8 mouse cellular contexts compared by ENCODE assay signal in the genomic region with DNA sequence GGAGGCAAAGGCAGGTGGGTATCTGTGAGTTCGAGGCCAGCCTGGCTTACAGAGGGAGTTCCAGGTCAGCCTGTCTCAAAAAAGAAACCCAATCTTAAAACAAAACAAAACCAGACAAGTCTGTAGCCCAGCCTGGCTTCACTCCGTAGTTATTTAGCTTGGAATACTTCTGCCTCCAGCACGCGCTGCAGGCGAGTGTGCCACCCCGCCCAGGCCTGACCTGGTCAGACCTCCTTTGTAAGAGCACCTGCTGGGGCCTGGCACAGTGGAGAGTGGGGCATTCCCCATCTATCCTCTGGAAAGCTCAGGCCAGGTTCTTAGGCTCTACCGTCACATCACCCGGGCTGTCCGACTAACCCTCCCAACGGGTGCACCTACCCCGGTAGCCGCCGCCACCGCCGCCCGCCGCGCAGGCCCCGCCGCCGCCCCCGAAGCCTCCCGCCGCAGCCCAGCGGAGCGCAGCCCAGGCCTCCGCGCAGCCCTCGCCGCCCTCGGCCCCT. TPM values are rescaled to one million over a fixed set of nuclear protein-coding genes. Genes with fewer than 3 reads are reported as not detected.
DNase-seq lines count a peak whose midpoint lies in the region; ATAC-seq and TF ChIP-seq lines count a peak whose summit lies in the region.

No protein-coding gene starts in this region.

- peak; percentile 15; the same call in 1 of the 2 replicates for ATAC-seq in lung, embryonic 15.5 days (ENCODE audit: borderline replicate concordance, extremely low read depth, low FRiP score, low TSS enrichment)
- 0 out of 2 replicates have a peak, but pooled peaks have one; percentile 38 for ATAC-seq in heart, embryonic 16.5 days (replicated peaks; ENCODE audit: extremely low read depth, insufficient read depth, low FRiP score)
- ATAC-seq in liver, postnatal 0 days, result peak; percentile 21; the same call in 1 of the 2 replicates
- no peak for ATAC-seq in megakaryocyte progenitor cell, adult 5-6 weeks (replicated peaks; ENCODE audit: poor library complexity)

- H3K4me2 ChIP-seq in lung, embryonic 15.5 days, result peak overlapping the region; percentile 94
- H3K4me2 ChIP-seq in heart, embryonic 16.5 days (ENCODE audit: low read depth, low read length), result peak overlapping the region; percentile 100
- H3K4me2 ChIP-seq in liver, postnatal 0 days (ENCODE audit: low read depth, low read length), result peak overlapping the region; percentile 96

- H3K4me1 ChIP-seq in lung, embryonic 15.5 days, result peaks cover 17% of the 10 kb centered on the region
- H3K4me1 ChIP-seq in heart, embryonic 16.5 days (ENCODE audit: control insufficient read depth, insufficient read depth, low read length), result peaks cover 8% of the 10 kb centered on the region
- H3K4me1 ChIP-seq in liver, postnatal 0 days (ENCODE audit: insufficient read depth), result peaks cover 10% of the 10 kb centered on the region

- H3K27ac ChIP-seq in lung, embryonic 15.5 days, result no peak overlapping the region
- no peak overlapping the region for H3K27ac ChIP-seq in heart, embryonic 16.5 days (ENCODE audit: low read length)
- no peak overlapping the region for H3K27ac ChIP-seq in liver, postnatal 0 days (ENCODE audit: low read depth)

- H3K36me3 ChIP-seq in lung, embryonic 15.5 days, result no peaks in the 10 kb centered on the region
- H3K36me3 ChIP-seq in heart, embryonic 16.5 days (ENCODE audit: control insufficient read depth, insufficient read depth), result no peaks in the 10 kb centered on the region
- no peaks in the 10 kb centered on the region for H3K36me3 ChIP-seq in liver, postnatal 0 days (replicated peaks; ENCODE audit: insufficient read depth, low read length)

- peak overlapping the region; percentile 56 for H3K4me3 ChIP-seq in lung, embryonic 15.5 days
- H3K4me3 ChIP-seq in heart, embryonic 16.5 days (ENCODE audit: low read length), result peak overlapping the region; percentile 76
- peak overlapping the region; percentile 62 for H3K4me3 ChIP-seq in liver, postnatal 0 days (ENCODE audit: low read depth, low read length)

- H3K27me3 ChIP-seq in lung, embryonic 15.5 days, result peaks cover 73% of the 10 kb centered on the region
- H3K27me3 ChIP-seq in heart, embryonic 16.5 days (ENCODE audit: control insufficient read depth, insufficient read depth, low read length), result peaks cover 35% of the 10 kb centered on the region
- peaks cover 41% of the 10 kb centered on the region for H3K27me3 ChIP-seq in liver, postnatal 0 days (ENCODE audit: insufficient read depth, low read length)

- no peaks in the 10 kb centered on the region for H3K9me3 ChIP-seq in lung, embryonic 15.5 days
- no peaks in the 10 kb centered on the region for H3K9me3 ChIP-seq in heart, embryonic 16.5 days (replicated peaks; ENCODE audit: control insufficient read depth, low read length)
- H3K9me3 ChIP-seq in liver, postnatal 0 days (ENCODE audit: low read length), result no peaks in the 10 kb centered on the region

- peak overlapping the region; percentile 32 for H3K9ac ChIP-seq in lung, embryonic 15.5 days
- peak overlapping the region; percentile 72 for H3K9ac ChIP-seq in heart, embryonic 16.5 days (ENCODE audit: low read length)
- peak overlapping the region; percentile 55; the same call in 1 of the 2 replicates for H3K9ac ChIP-seq in liver, postnatal 0 days (replicated peaks)

- WGBS in lung, embryonic 15.5 days, result 3% methylated on average over 30 of the region's 31 CpGs
- WGBS in heart, embryonic 16.5 days, result 11% methylated on average over 11 of the region's 31 CpGs
- 7% methylated on average over 19 of the region's 31 CpGs for WGBS in liver, postnatal 0 days (ENCODE audit: insufficient replicate concordance)

- no peak for TF ChIP-seq EP300 in liver, postnatal 0 days (IDR thresholded peaks at IDR 0.05; ENCODE audit: low read depth)

- no peak for TF ChIP-seq CTCF in liver, postnatal 0 days (IDR thresholded peaks at IDR 0.05; ENCODE audit: low read depth)

- DNase-seq in lung, postnatal 4 days, result no peak
- peak; percentile 33 for DNase-seq in cerebellum, adult 9-10 months
- DNase-seq in liver, postnatal 0 days, result no peak
- DNase-seq in frontal cortex, postnatal 36 days (ENCODE audit: low spot score in 2 of 2), result no peak
- no peak for DNase-seq in layer of hippocampus, adult 8-10 months (ENCODE audit: low spot score in 2 of 2)

RNA-seq across cellular contexts. Expression of gene Ltk, which starts 2.6 kb away (rescaled TPM):
- 1.3 and 1.4 TPM in 2 replicates for polyA plus RNA-seq in lung, embryonic 15.5 days (2015; fragmentation: Nextera tagmentation; extraction: Ambion mirVana)
- 0.22 TPM in 1 of 2 replicates, not detected in the other for polyA plus RNA-seq in heart, embryonic 16.5 days (2015; fragmentation: Nextera tagmentation; extraction: Ambion mirVana)
- polyA plus RNA-seq in liver, postnatal 0 days (2015; fragmentation: Nextera tagmentation; extraction: Ambion mirVana), result 0.13 and 0.16 TPM in 2 replicates
- total RNA-seq in megakaryocyte progenitor cell, adult 5-6 weeks (2015), result not detected in 2 replicates
- total RNA-seq in megakaryocyte progenitor cell, adult 5-6 weeks (2017), result not detected in 2 replicates
- total RNA-seq in layer of hippocampus, adult 8-10 months (2022), result 10 to 100 TPM; 13.4 to 17.8 (median 14.7) TPM

RNA-seq across cellular contexts. Expression of gene Itpka, which starts 15.5 kb away (rescaled TPM):
- polyA plus RNA-seq in lung, embryonic 15.5 days (2015; fragmentation: Nextera tagmentation; extraction: Ambion mirVana), result 1.6 and 2.4 TPM in 2 replicates
- polyA plus RNA-seq in heart, embryonic 16.5 days (2015; fragmentation: Nextera tagmentation; extraction: Ambion mirVana), result 1.7 and 2.7 TPM in 2 replicates
- polyA plus RNA-seq in liver, postnatal 0 days (2015; fragmentation: Nextera tagmentation; extraction: Ambion mirVana), result 2.7 and 3.6 TPM in 2 replicates
- 0.20 and 0.29 TPM in 2 replicates for total RNA-seq in megakaryocyte progenitor cell, adult 5-6 weeks (2015)
- 0.25 and 0.54 TPM in 2 replicates for total RNA-seq in megakaryocyte progenitor cell, adult 5-6 weeks (2017)
- 100 to 1,000 TPM; 213 to 245 (median 228) TPM for total RNA-seq in layer of hippocampus, adult 8-10 months (2022)

RNA-seq across cellular contexts. Expression of gene Rpap1, which starts 29.7 kb away (rescaled TPM):
- 30.4 and 31.7 TPM in 2 replicates for polyA plus RNA-seq in lung, embryonic 15.5 days (2015; fragmentation: Nextera tagmentation; extraction: Ambion mirVana)
- 17.2 and 18.3 TPM in 2 replicates for polyA plus RNA-seq in heart, embryonic 16.5 days (2015; fragmentation: Nextera tagmentation; extraction: Ambion mirVana)
- polyA plus RNA-seq in liver, postnatal 0 days (2015; fragmentation: Nextera tagmentation; extraction: Ambion mirVana), result 3.7 and 3.9 TPM in 2 replicates
- 6.6 TPM in 2 replicates for total RNA-seq in megakaryocyte progenitor cell, adult 5-6 weeks (2015)
- 9.6 and 9.7 TPM in 2 replicates for total RNA-seq in megakaryocyte progenitor cell, adult 5-6 weeks (2017)
- total RNA-seq in layer of hippocampus, adult 8-10 months (2022), result 10 to 100 TPM; 18.6 to 21.5 (median 19.2) TPM

RNA-seq across cellular contexts. Expression of gene Tyro3, which starts 39.9 kb away (rescaled TPM):
- polyA plus RNA-seq in lung, embryonic 15.5 days (2015; fragmentation: Nextera tagmentation; extraction: Ambion mirVana), result 21.4 and 21.6 TPM in 2 replicates
- 5.1 and 8.0 TPM in 2 replicates for polyA plus RNA-seq in heart, embryonic 16.5 days (2015; fragmentation: Nextera tagmentation; extraction: Ambion mirVana)
- polyA plus RNA-seq in liver, postnatal 0 days (2015; fragmentation: Nextera tagmentation; extraction: Ambion mirVana), result 0.26 and 0.30 TPM in 2 replicates
- not detected in 2 replicates for total RNA-seq in megakaryocyte progenitor cell, adult 5-6 weeks (2015)
- not detected in 2 replicates for total RNA-seq in megakaryocyte progenitor cell, adult 5-6 weeks (2017)
- 10 to 100 TPM; 86.0 to 95.4 (median 91.3) TPM for total RNA-seq in layer of hippocampus, adult 8-10 months (2022)
